Mouse (Mus musculus): ENCODE measurements around the gene Ms4a6b.
"Not testable (repeated sequence)": the region's sequence is repeated elsewhere in the genome, so short reads cannot be mapped to it uniquely, and the experiment has no call there.

The Ms4a6b gene

DNA sequence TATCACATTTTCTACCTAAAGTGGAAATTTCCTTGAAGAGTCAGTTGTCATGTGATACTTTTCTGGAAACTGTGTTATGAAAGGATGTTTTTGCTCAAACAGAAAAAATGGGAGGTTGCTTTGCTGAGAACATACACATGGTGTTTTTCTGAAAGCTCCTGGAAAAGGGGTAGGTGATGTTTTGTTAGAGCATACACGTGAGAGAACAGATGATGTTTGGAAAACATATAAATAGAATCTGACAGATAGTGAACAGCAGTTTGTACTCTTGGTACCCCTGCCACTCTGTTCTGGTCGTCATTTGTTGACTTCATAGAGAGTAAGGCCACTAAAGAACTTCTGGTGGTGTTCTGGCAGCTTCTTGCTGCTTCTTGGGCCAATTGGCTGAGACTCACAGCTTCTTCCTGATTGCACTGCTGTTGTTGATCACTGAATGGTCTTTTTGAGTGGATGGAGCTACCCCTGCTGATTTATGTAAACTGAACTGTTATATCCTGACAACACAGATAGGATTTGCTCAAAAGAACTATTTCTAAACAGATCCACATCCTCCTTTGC is 17.7 kb downstream of the Ms4a6b start:
- no peak for DNase-seq (ENCODE audit: low spot score in 2 of 2)

DNA sequence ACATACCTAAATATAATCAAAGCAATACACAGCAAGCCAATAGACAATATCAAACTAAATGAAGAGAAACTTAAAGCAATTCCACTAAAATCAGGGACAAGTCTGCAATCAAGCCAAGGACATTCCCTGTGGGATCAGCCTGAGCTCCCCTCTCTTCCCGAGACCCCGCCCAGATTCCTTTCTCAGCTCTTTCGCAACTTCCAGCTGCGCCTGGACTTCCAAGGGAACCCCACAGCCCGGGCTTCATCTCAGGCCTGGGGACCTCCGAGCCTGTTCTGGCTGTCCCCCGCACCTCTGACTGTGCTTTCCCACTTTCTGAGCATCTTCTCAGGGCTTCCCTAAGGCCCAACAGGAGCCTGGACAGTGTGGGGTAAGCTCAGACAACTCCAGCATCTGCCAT is 20.3 kb downstream of the Ms4a6b start, which contains the start of gene Ms4a4d:
TSS of gene Ms4a4d (plus strand) at position 209 of the 400 bp plus-strand sequence.
- no peak for DNase-seq (ENCODE audit: low spot score in 2 of 2)

DNA sequence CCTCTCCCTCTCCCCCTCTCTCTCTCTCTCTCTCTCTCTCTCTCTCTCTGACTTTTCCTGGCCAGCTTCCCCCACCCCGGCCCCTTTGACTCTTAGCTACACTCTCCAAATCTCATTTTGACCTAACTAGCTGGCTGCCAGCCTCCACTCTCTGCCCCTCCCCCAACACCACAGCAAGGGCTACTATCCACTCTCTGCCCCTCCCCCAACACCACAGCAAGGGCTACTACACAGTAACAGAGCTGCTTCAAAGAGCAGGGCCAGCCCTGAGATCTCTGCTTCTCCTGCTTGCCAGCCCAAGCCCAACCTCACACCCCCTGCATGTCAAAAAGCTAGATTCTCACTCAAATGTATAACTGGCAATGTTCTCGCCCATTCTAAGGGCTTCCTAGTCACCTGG is 21.0 kb downstream of the Ms4a6b start:
- no peak for DNase-seq (ENCODE audit: low spot score in 2 of 2)

DNA sequence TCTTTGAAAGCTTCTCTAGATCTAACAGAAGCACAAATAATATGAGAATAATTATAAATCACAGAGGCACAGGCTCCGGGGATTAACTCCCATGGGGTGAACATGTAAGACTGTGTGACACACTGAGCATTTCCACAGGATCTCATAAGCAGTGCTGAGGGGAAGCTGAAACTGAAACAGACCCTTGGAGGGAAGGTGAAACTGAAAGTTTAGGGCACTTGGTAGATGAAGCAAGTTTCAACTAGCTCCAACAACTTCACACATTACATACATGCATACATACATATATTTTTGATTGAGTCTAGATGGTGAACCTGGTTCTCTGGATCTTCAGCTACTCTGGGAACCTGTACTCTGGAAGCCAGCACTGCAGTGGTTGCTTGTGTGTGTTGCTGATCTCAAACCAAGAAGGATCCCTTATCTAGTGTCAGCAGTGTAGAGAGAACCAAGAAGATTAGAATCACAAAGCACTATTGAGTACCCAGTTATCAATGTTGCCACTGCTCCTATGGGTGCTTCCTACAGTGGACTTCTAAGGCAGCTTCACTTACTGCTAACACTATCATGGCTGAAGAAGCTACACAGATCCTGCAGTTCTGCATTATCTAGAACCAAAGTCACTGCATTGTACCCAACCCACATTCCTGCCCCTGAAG is 24.0 kb downstream of the Ms4a6b start:
- not testable (repeated sequence) for DNase-seq (ENCODE audit: low spot score in 2 of 2)

DNA sequence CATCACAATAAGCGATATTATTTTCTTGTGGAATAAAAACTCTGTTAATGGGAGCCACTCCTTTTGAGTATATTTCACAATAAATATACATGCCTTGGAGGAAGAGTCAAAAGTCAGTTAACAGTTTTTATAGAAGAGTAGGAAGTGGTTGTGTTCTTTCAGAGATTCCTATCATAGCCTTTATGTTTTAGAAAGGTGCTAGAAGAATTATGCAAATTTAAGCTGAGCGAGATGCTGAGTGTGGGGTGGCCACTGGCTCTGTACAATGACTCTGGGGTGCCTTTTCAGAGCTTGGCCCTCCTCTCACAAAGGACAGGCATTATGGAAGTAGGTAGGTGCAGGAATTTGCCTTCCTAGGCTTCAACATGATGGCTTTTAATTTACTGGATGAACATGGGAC is 28.1 kb downstream of the Ms4a6b start:
- not testable (repeated sequence) for DNase-seq (ENCODE audit: low spot score in 2 of 2)

DNA sequence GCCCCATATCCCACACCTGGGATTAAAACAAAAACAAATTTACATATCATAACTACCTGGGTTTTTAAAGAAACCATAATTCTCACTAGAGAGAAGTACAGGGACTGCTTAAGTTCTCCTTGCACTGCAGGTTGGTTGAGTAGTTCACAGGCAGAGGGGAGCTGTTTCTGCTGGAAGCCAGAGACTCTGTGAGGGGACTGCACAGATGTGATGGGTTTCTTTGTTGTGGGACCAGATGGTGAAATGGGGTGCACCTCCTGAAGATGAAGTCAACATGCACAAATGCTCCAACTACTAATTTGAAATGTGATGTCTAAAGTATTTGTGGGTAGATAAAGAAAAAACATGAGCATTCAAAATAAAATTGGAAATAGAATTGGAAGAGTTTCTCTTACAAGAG is 31.6 kb downstream of the Ms4a6b start:
- DNase-seq (ENCODE audit: low spot score in 2 of 2) = no peak

DNA sequence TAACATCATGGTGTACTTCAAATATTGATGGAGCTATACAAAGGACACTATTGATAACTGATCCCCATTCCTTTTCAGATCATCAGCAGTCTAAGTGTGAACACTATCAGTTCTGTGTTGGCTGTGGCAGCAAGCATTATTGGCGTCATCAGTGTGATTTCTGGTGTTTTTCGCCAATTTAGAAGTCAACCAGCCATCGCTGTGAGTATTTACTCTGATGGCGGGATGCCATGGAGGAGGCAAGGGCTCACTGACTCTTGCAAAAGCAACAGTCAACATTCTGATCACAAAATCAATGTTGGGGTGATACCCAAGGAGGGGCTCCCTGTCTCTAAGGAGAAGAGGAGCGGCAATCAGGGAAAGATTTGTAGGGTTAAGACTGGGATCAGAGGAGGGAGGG is 38.4 kb downstream of the Ms4a6b start:
- no peak for DNase-seq (ENCODE audit: low spot score in 2 of 2)

DNA sequence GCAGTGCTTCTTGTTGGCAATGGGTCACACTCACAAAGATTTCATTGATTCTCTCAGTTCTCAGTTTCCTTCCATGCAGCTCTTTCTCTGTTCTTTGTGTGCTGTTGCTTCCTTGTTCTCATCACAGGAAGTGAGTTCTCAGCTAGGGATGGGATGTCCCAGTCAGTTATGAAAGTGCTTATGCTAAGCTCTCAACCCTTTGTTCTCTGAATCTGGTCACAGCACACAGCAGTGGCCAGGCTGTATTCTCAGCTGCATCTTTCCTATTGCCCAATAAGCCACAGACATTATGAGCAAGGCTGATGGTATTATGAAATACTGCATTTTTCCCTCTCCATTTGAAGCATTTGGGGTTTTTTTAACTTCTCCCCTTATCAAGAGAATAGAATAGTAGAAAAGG is 43.2 kb downstream of the Ms4a6b start:
- not testable (repeated sequence) for DNase-seq (ENCODE audit: low spot score in 2 of 2)

DNA sequence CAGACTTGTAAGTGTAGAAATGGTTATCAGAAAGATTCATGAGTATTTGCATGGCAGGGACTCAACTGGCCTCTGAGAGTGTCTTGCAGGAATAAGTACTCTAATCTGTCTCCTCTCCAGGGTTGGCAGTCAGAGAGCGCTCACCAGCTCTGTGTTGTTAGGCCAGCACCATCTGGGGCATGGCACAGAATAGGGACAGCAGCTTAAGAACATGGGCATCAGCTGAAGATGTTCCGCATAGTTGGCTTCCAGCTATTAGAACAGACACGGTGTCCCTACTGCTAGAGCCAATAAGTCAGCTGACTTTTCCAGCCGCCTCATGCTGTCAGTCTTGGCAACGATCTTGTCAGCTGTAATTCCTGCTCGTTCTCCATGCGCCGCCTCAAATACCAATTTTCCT is 58.7 kb downstream of the Ms4a6b start:
- no peak for DNase-seq (ENCODE audit: low spot score in 2 of 2)
